Mouse (Mus musculus): ENCODE measurements at regions not wholly inside any gene's neighbourhood (a gene's known extent, or its start where the extent isn't known, plus 50 kb on each side); places are given as distances from the start of the nearest gene placed in this dataset.

DNA sequence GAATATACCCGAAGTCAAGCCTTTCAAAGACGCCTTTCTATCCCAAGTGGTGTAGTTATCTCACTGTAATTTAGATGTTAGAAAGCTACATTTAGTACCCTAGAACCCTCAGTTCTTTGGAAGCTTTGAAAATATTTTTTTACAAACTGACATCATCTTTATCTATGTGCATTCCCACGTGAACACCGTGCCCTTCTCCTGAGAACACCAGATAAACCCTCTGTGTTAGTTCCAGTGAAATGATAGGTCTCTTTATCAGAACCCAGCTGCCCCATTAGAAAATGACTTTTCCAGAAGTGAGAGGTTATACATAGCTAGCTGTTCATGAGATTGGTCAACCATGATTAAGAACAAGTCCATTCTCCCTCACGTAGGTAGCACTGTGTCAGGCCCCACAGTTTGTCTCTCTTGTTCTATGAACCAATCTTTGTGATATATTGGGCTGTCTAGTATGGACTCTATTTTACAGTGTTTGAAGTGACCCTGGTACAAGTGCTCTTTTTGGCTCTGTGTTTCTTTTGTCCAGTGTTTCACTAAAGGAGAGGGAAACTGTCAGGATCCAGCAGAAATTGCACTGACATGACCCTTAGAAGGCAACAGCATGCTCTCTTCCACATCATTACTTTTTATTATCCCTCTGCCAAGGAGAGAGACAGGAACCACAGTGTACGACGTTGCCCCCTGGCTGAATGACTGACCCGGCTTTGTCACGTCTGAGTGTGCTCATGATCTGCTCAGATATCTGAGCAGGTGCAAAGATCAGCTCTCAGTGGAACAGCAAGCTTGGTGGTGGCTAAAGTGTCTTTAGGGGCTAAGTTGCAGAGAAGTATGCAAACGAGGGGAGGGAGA is 1717.9 kb upstream of the Gm7489 start:
- Histone ChIP-seq H3K4me3 (no peak overlapping the region), H3K27ac (no peak overlapping the region)
- DNase-seq, result no peak
- intact Hi-C loops (cut with DNase I), result loop anchor here (10.0 kb wide), 1 partner anchor 288 kb away; no protein-coding TSS in a partner anchor
- TF ChIP-seq CTCF (IDR thresholded peaks at IDR 0.05), result no peak

GRCm38 (mm10) chr15:52167811-52168210 is 1716.9 kb upstream of the Gm7489 start:
- no peak for DNase-seq
- TF ChIP-seq CTCF (IDR thresholded peaks at IDR 0.05), result no peak
- intact Hi-C loops (cut with DNase I), result loop anchor here (10.0 kb wide), 1 partner anchor 287 kb away; no protein-coding TSS in a partner anchor

DNA sequence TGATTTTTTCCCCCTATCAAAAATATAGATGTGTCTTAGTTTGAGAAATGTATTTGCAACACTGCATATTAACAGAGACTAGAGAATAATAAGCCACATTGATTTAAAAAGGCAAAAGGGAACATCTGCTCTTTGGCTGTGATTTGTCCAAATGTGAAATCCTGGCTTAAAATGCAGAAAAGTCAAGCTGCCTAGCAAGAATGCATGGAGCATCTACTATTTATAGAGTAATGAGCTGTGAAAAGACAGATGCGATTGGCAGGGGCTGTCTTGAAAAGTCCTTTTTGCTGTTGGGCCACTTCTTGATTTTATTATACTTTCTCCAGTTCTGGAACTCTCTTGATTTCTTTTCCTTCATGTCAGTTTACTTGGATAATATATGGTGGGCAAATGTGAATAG is 1707.8 kb upstream of the Gm7489 start:
- no peak for DNase-seq
- no peak for TF ChIP-seq CTCF (IDR thresholded peaks at IDR 0.05)
- intact Hi-C loops (cut with DNase I), result no loop called here
- Histone ChIP-seq H3K4me3 (no peak overlapping the region), H3K27ac (no peak overlapping the region)

More at GRCm38 (mm10) chr15:52167811-52168210, 1716.9 kb upstream of the Gm7489 start:
- Histone ChIP-seq H3K27ac (no peak overlapping the region), H3K4me3 (no peak overlapping the region)

GRCm38 (mm10) chr15:52178668-52179067 is 1706.0 kb upstream of the Gm7489 start:
- intact Hi-C loops (cut with DNase I), result no loop called here
- no peak overlapping the region for H3K27ac ChIP-seq
- DNase-seq, result no peak
- no peak overlapping the region for H3K4me3 ChIP-seq
- TF ChIP-seq CTCF (IDR thresholded peaks at IDR 0.05), result no peak

GRCm38 (mm10) chr15:52179379-52179778 is 1705.3 kb upstream of the Gm7489 start:
- DNase-seq, result no peak
- TF ChIP-seq CTCF (IDR thresholded peaks at IDR 0.05), result no peak
- intact Hi-C loops (cut with DNase I), result no loop called here

DNA sequence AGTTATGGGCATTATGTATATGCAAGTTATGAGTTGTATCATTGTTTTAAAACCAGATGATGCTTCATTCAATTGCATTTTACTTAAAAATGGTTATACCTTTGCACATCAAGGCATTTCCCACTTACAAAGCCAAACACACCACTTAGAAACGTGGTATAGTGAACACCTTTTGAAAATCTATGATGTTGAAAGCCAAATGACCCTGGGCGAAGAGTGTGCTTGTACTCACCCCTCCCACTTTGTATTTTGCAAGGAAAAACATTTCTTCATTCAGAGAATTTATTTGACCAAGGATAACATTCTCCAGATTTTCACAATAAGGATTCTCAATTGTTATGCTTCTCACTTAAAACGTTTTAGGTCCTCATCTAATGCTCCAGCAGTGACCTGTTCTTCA is 1693.5 kb upstream of the Gm7489 start:
- no peak overlapping the region for H3K27ac ChIP-seq
- H3K4me3 ChIP-seq, result no peak overlapping the region
- TF ChIP-seq CTCF (IDR thresholded peaks at IDR 0.05), result no peak
- DNase-seq, result no peak
- intact Hi-C loops (cut with DNase I), result no loop called here

More at GRCm38 (mm10) chr15:52179379-52179778, 1705.3 kb upstream of the Gm7489 start:
- no peak overlapping the region for H3K4me3 ChIP-seq
- no peak overlapping the region for H3K27ac ChIP-seq

DNA sequence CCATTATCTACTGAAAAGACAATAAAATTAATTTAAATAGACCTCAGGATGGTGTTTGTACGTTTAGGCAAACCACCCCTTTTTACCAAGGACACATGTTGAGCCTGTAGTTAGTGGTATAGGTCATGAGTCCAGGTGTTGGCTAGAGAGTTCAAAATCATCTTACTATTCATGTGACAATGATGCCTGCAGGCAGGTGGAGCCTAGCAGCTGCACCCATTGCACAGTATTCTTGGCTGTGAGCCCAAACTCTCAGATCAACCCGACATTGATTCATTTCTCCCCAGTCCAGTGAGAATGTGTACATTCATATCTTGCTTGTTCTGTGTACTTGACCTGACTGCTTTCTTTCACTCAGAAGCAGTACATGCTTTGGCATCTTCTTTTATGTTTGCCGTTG is 1677.4 kb upstream of the Gm7489 start:
- TF ChIP-seq CTCF (IDR thresholded peaks at IDR 0.05), result no peak
- intact Hi-C loops (cut with DNase I), result no loop called here
- Histone ChIP-seq H3K4me3 (no peak overlapping the region), H3K27ac (no peak overlapping the region)
- no peak for DNase-seq

DNA sequence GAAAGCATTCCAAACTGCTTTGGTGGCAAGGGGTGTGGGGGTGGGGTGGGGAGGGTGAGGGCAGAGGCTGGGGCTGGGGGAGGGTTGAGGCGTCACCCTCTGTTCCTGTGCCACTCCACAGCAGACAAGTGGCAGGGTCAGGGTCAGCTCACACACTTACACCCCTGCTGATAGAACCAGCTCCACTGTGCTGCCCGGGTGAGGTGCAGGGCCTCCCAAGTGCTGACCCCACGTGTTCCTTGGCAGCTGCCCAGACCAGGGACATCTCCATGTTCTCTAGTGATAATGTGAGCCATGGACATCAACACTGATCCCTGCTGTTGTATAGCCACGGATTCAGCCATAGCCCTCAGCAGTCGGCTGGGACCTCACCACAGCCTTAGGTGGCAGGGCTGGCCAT is 1652.3 kb upstream of the Gm7489 start:
- intact Hi-C loops (cut with DNase I), result no loop called here
- no peak overlapping the region for H3K27ac ChIP-seq
- no peak for TF ChIP-seq CTCF (IDR thresholded peaks at IDR 0.05)
- H3K4me3 ChIP-seq, result no peak overlapping the region
- DNase-seq, result no peak

GRCm38 (mm10) chr15:52236220-52236619 is 1648.5 kb upstream of the Gm7489 start:
- Histone ChIP-seq H3K27ac (no peak overlapping the region), H3K4me3 (no peak overlapping the region)
- no peak for TF ChIP-seq CTCF (IDR thresholded peaks at IDR 0.05)
- DNase-seq, result no peak
- intact Hi-C loops (cut with DNase I), result no loop called here

DNA sequence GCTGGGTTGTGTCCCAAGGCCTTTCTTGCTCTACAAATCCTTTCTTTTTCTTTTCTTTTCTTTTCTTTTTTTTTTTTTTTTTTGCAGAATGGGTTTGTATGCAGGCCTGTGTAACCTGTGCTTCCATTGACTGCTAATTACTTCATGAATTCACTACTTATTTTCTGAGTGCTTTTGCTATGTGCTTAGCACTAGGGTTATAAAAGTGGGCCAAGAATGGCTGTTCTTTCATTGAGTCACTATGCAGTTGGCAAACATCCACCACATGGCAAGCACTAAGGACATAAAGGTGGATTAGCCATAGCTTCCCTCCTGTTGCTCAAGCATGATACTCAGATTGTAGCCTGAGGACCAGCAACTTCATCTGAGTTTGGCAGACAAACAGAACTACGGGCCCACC is 1641.8 kb upstream of the Gm7489 start:
- no peak for TF ChIP-seq CTCF (IDR thresholded peaks at IDR 0.05)
- Histone ChIP-seq H3K4me3 (no peak overlapping the region), H3K27ac (no peak overlapping the region)
- intact Hi-C loops (cut with DNase I), result no loop called here
- DNase-seq, result no peak
